Mouse (Mus musculus): ENCODE measurements at regions not wholly inside any gene's neighbourhood (a gene's known extent, or its start where the extent isn't known, plus 50 kb on each side); places are given as distances from the start of the nearest gene placed in this dataset.

DNA sequence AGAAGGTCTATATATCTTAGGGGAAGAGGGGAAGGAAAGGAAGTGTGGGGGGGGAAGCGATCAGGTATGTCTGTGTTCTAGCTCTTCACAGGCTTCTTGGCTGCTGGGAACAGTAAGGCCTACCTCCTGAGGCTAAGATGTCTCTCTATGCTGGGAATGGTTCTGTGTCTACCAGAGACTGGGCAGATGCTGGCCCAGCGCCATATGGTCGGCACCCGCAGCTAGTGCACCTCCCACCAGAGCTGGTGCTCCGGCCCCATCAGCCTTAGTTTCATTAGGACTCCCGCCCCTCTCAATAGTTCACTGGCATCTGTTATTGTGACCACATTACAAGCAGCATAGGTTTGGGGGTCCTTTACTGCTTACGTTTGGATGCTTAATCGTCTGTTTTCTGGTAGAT lies 171.6 kb downstream of the Maf start:
- TF ChIP-seq MAX (IDR thresholded peaks at IDR 0.05) (no peak), CTCF (IDR thresholded peaks at IDR 0.05; ENCODE audit: control insufficient read depth, insufficient read depth, insufficient read length) (no peak), CEBPB (IDR thresholded peaks at IDR 0.05; ENCODE audit: low read depth) (no peak)
